Mouse (Mus musculus): ENCODE measurements at regions not wholly inside any gene's neighbourhood (a gene's known extent, or its start where the extent isn't known, plus 50 kb on each side); places are given as distances from the start of the nearest gene placed in this dataset.

GRCm38 (mm10) chr17:79798361-79798760 lies 83.5 kb upstream of the Cyp1b1 start:
- DNase-seq (ENCODE audit: low spot score) = no peak

DNA sequence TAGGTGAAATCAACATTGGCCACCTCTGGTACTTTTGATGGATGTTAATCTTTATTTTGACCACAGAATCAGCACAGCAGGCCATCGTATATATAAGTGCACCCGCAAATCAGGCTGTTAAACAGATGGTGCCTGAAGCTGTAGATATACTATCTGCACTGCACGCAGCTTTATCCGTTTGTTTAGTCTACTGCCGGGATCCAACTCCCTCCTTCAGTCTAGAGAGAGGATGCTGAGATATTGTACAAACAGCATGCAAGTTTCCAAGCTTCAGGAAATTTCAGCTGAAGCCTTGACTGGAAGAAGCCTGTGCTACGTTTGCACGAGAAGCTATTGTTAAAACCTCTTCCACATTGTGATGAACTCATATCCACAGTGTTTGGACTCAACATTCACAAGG lies 75.3 kb upstream of the Cyp1b1 start:
- no peak for DNase-seq (ENCODE audit: low spot score)

GRCm38 (mm10) chr17:79787201-79787600 lies 72.3 kb upstream of the Cyp1b1 start:
- no peak for DNase-seq (ENCODE audit: low spot score)

DNA sequence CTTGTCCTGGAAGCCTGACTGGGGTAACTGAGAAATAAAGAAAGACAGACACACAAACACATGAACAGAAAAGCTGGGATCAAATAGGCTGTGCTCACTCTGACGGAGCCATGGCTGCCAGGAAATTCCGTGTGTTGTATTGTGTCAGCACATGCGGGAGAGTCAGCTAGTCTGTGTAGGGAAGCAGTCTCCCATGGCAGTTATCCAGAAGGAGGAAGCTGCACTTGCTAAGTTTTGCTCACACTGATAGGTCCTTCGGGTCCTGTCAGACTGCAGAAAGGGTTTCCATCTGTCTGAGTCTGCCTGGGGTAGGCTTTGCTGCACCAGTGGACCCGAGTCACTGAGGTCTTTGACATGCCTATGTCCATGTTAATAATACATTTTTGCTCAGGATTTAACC lies 71.8 kb upstream of the Cyp1b1 start:
- DNase-seq (ENCODE audit: low spot score) = no peak

DNA sequence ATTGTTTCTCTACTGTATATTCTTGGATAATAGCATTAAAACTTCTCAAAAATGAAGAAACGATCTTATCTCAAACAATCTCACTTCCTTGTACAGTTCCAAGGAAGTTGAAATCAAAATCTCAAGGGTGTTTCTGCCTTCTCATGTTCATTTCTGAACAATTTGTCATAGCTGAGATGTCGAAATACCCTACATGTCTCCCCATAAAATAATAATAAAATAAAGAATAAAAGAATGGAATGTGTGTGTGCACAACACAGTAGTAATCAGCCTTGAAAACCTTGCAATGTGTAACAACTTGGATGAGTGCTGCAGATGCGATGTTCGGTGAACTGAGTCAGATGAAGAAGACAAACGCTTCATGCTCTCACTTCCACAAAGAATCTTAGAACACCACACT lies 71.4 kb upstream of the Cyp1b1 start:
- DNase-seq (ENCODE audit: low spot score) = no peak

GRCm38 (mm10) chr17:79784256-79784870 lies 69.5 kb upstream of the Cyp1b1 start:
- no peak for DNase-seq (ENCODE audit: low spot score)

DNA sequence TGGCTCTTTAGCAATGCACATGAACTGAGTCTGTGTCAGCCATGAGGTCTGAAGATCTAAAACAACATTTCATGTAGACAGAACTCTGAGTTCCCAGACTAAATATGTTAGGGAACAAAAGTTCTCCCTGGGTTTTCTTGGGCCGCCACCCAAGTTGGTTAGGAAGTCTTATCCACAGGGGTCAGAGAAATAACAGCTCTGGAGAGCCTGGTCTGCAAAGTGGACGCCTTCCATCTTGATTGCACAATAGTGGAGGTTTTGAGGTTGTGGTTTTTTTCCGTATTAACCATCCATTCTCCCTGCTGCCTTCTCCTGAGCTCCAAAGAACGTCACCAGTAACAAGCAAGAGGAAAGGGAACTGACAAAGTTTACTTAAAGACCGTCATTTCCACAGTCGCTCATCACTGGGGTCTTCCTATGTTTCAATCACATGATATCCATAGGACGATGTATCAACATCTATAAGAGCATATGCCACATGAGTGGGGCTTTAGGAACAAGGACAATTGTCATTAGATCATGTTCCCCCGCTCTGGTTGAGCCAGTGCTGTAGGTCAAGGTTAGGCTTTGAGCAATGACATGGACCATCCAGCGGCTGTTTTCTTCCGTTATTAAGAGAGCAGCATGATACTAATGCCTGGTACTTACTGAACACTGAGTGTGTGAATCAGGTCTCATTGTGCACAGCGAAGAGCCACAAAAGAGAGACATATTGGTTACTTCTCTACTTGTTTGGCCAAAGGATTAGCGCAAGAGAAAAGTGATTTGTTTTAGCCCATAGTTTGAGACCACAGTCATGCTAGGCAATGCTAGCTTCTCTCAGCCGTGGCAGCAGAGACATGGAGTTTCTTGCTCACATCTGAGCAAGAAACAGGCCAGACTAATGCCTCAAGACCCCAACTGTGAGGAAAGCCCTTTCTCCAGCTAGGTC lies 67.1 kb upstream of the Cyp1b1 start:
- no peak for DNase-seq (ENCODE audit: low spot score)

- no peak for DNase-seq (ENCODE audit: low spot score)
Measured at GRCm38 (mm10) chr17:79781262-79781661, 66.4 kb upstream of the Cyp1b1 start.

DNA sequence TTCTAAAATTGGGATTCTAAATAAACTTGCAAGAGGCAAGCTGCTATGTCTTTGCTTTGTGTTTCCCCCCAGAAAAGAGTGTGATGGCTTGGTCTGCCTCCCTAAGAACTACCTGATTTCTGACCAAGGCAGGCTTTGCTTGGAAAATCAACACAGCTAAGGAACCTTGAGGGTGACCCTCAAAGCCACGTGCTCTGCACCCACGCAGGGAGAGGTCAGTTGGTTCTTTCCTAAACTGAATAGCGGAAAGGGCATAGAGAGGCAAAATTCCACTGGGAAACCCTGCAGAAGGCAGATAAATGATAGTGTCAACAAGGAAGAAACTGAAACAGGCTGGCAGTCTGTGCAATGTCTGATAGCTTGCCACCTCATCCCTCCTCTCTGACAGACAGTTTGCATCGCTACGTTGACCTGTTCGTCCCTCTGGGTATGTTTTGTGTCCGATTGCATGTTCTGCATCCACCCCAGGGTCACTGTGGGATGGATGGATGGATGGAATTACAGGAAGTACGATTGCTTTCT lies 63.1 kb upstream of the Cyp1b1 start:
- DNase-seq (ENCODE audit: low spot score) = no peak

GRCm38 (mm10) chr17:79776177-79776576 lies 61.3 kb upstream of the Cyp1b1 start:
- no peak for DNase-seq (ENCODE audit: low spot score)

DNA sequence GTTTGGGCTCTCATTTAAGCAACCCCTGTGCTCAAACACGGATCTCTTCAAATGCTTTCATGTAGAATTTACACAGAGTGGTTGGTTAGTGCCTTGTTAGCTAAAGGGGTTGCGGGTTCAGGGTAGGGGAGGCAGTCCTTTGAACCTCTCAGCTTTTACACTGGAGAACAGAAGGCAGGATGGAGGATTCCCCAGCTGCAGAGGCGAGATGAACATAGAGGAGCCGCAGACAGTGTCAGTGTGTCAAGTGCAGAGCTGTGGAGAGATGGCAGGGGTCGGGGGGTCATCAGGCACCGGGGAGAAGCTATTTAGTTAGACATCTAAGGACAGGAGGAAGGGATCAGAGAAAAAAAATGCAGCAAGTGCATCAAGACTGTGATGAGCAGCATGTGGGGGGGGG lies 60.4 kb upstream of the Cyp1b1 start:
- DNase-seq (ENCODE audit: low spot score) = no peak

DNA sequence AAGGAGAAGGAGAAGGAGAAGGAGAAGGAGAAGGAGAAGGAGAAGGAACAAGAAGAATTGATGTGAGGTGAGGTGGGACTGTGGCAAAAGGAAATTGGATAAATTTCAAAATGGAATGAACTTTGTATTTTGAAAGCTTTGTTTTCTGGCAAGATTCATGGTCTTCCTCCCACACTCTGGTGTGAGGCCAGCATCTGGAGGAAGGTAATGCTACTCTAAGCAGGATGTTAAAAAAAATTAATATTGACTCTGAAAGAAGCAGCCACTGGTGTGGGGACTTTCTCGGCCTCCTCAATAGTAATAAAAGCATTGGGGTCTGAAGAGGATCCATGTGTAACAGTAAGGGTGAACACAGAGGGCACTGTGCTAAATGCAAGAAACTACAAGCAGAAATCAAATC lies 59.4 kb upstream of the Cyp1b1 start:
- no peak for DNase-seq (ENCODE audit: low spot score)

GRCm38 (mm10) chr17:79772219-79772618 lies 57.4 kb upstream of the Cyp1b1 start:
- no peak for DNase-seq (ENCODE audit: low spot score)

- DNase-seq (ENCODE audit: low spot score) = peak; percentile 40
Measured at GRCm38 (mm10) chr17:79771727-79772126, 56.9 kb upstream of the Cyp1b1 start.

DNA sequence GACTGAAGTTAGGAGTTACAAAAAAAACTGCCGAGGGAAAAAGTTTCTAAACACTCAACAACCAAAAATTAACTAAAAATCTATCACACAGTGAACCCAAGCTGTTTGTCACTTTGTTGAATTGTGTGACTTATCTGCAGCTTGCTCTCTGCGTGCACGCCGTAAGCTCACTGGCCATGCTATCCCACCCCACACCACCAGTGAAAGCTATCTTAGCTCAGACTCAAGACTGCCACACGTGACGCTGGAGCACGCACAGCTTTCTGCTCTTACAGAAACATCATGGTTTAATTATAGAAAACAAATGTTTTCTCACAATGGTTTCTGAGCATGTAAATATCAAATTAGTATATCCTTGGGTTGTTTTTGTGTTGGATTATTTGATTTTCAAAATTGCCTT lies 56.0 kb upstream of the Cyp1b1 start:
- DNase-seq (ENCODE audit: low spot score) = no peak

DNA sequence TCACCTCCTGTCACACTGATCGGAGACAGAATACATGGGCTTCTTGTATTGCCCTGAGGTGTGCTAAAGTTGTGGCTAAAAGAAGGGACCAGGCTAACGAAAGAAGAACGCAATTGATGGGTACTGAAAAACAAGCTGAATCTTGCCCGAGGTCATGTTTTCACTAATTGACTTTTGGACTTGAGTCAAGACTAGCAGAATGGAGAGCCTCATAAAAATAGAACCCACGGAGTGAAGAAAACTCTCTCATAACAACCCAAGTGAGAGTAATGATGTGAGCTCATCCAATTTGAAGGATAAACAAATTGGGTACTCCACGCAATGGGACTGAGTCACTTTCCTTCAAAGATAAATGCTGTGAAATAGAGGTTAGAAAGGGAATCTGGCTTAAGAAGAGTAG lies 55.0 kb upstream of the Cyp1b1 start:
- DNase-seq (ENCODE audit: low spot score) = no peak

GRCm38 (mm10) chr17:79768080-79768479 lies 53.2 kb upstream of the Cyp1b1 start:
- DNase-seq (ENCODE audit: low spot score) = no peak

- DNase-seq (ENCODE audit: low spot score) = no peak
Measured at GRCm38 (mm10) chr17:79765061-79765794, 50.4 kb upstream of the Cyp1b1 start.
